Mouse (Mus musculus) ovary, adult 18-20 months (tissue): ENCODE measurements around the gene Coq8a.
A peak's percentile ranks its signal among the peaks of the same experiment; 100 is the strongest.

Experiments
- DNase-seq: peaks from one replicate; pipeline ENCODE4 v3.0.0; 2022; ENCODE audit warnings: low spot score, mixed read lengths

Coq8a gene

GRCm38 (mm10) chr1:180197956-180198355 lies 1.4 kb downstream of the Coq8a start:
- DNase-seq: no peak

GRCm38 (mm10) chr1:180196508-180196907 lies 2.9 kb downstream of the Coq8a start:
- DNase-seq: no peak

GRCm38 (mm10) chr1:180195703-180196381 lies 3.6 kb downstream of the Coq8a start:
- DNase-seq: peak; percentile 97

GRCm38 (mm10) chr1:180194781-180195471 lies 4.5 kb downstream of the Coq8a start:
- peak; percentile 56 for DNase-seq

GRCm38 (mm10) chr1:180194048-180194447 lies 5.4 kb downstream of the Coq8a start:
- DNase-seq: no peak

GRCm38 (mm10) chr1:180193391-180193935 lies 5.9 kb downstream of the Coq8a start:
- no peak for DNase-seq

GRCm38 (mm10) chr1:180192866-180193265 lies 6.5 kb downstream of the Coq8a start:
- no peak for DNase-seq

- DNase-seq: no peak
Observed at GRCm38 (mm10) chr1:180191651-180192220, 7.7 kb downstream of the Coq8a start.

- no peak for DNase-seq
Observed at GRCm38 (mm10) chr1:180191112-180191511, 8.3 kb downstream of the Coq8a start.

GRCm38 (mm10) chr1:180188951-180189350 lies 10.5 kb downstream of the Coq8a start:
- no peak for DNase-seq

GRCm38 (mm10) chr1:180186371-180186770 lies 13.0 kb downstream of the Coq8a start:
- DNase-seq: no peak

GRCm38 (mm10) chr1:180185877-180186276 lies 13.5 kb downstream of the Coq8a start:
- DNase-seq: no peak

GRCm38 (mm10) chr1:180184768-180185167 lies 14.6 kb downstream of the Coq8a start:
- no peak for DNase-seq

- no peak for DNase-seq
Observed at GRCm38 (mm10) chr1:180183525-180184159, 15.8 kb downstream of the Coq8a start.

- no peak for DNase-seq
Observed at GRCm38 (mm10) chr1:180182731-180183130, 16.7 kb downstream of the Coq8a start.

GRCm38 (mm10) chr1:180181966-180182319 lies 17.5 kb downstream of the Coq8a start:
- DNase-seq: no peak

GRCm38 (mm10) chr1:180181304-180181965 lies 18.0 kb downstream of the Coq8a start:
- DNase-seq: no peak

GRCm38 (mm10) chr1:180179840-180180239 lies 19.6 kb downstream of the Coq8a start:
- DNase-seq: no peak

- no peak for DNase-seq
Observed at GRCm38 (mm10) chr1:180179100-180179499, 20.3 kb downstream of the Coq8a start.

GRCm38 (mm10) chr1:180178340-180178739 lies 21.1 kb downstream of the Coq8a start:
- DNase-seq: no peak

- no peak for DNase-seq
Observed at GRCm38 (mm10) chr1:180176784-180177183, 22.6 kb downstream of the Coq8a start.

GRCm38 (mm10) chr1:180175635-180176034 lies 23.8 kb downstream of the Coq8a start:
- DNase-seq: no peak
